Mouse (Mus musculus) myocyte (in vitro differentiated cells): ENCODE results near the gene 1810037I17Rik.

ENCODE experiments used
- E2F4 ChIP-seq: IDR thresholded peaks from one replicate; pipeline ENCODE4 v1.6.1; 2011; ENCODE audit warnings: mild to moderate bottlenecking, control low read depth, moderate library complexity; ENCODE audit not compliant: insufficient read depth
- MAX ChIP-seq: IDR thresholded peaks from one replicate; pipeline ENCODE4 v1.6.1; 2011; ENCODE audit warnings: low read depth, mild to moderate bottlenecking, control low read depth
- POLR2A ChIP-seq: IDR thresholded peaks from one replicate; pipeline ENCODE4 v1.6.1; 2011; ENCODE audit warnings: low read depth, mild to moderate bottlenecking, control low read depth, moderate library complexity; ENCODE audit not compliant: insufficient read length
- POLR2AphosphoS2 ChIP-seq: IDR thresholded peaks from one replicate; pipeline ENCODE4 v1.6.1; 2011; ENCODE audit warnings: low read depth, control low read depth; ENCODE audit not compliant: insufficient read length

DNA sequence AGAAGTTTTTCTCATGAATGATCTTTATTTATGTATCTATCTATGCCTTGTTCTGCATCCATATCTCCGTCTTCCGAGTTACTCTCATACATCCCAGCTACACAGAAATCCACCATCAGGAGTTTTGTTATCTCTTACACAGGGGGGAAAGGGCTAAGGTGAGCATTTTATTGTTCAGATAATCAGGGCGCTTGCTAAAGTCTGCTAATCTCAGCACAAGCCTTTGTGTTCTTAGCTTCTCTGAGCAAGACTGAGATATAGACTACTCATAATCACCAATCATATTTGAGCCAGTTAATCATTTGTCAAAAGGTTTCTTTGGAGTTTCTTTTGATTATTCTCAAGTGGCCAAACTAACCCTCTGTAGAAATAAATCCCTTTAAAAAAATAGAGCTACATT is 46.5 kb upstream of the 1810037I17Rik start:
- TF ChIP-seq POLR2A (no peak), MAX (no peak), E2F4 (no peak), POLR2AphosphoS2 (no peak)
